Mouse (Mus musculus) heart, embryonic 11.5 days (tissue): ENCODE results near the gene Gdnf. TPM values are rescaled to one million over a fixed set of nuclear protein-coding genes. Genes with fewer than 3 reads are reported as not detected.

Experiments used
- ATAC-seq: fragments of 200-750 bp; cut with Nextera tagmentation; replicated peaks from 2 replicates; pipeline ENCODE4 v1.8.0; 2017; ENCODE audit warnings: moderate library complexity; ENCODE audit not compliant: insufficient number of reproducible peaks, low FRiP score, low TSS enrichment
- H3K27ac ChIP-seq: fragments of 300-500 bp; sonication (generic); 2 replicates; pipeline ENCODE4 v1.5.1; 2014; ENCODE audit warnings: mild to moderate bottlenecking, low read depth, low read length
- H3K27me3 ChIP-seq: fragments of 300-500 bp; sonication (generic); 2 replicates; pipeline ENCODE4 v1.6.1; 2014; ENCODE audit warnings: mild to moderate bottlenecking, low read length, mixed read lengths; ENCODE audit not compliant: control insufficient read depth, insufficient read depth
- H3K36me3 ChIP-seq: fragments of 300-500 bp; sonication (generic); 2 replicates; pipeline ENCODE4 v1.6.1; 2014; ENCODE audit warnings: mild to moderate bottlenecking, low read length, moderate library complexity, mixed read lengths; ENCODE audit not compliant: control insufficient read depth, insufficient read depth
- H3K4me1 ChIP-seq: fragments of 300-500 bp; sonication (generic); 2 replicates; pipeline ENCODE4 v1.6.1; 2014; ENCODE audit warnings: low read length; ENCODE audit not compliant: control insufficient read depth, insufficient read depth
- H3K4me2 ChIP-seq: fragments of 300-500 bp; sonication (generic); 2 replicates; pipeline ENCODE4 v1.6.1; 2014; ENCODE audit warnings: mild to moderate bottlenecking, moderate library complexity
- H3K4me3 ChIP-seq: fragments of 300-500 bp; sonication (generic); 2 replicates; pipeline ENCODE4 v1.5.1; 2014; ENCODE audit warnings: low read depth, low read length
- H3K9ac ChIP-seq: fragments of 300-500 bp; sonication (generic); 2 replicates; pipeline ENCODE4 v1.6.1; 2014; ENCODE audit warnings: mild to moderate bottlenecking, low read depth, low read length, moderate library complexity
- H3K9me3 ChIP-seq: fragments of 300-500 bp; sonication (generic); replicated peaks from 2 replicates; pipeline ENCODE4 v1.6.1; 2016; ENCODE audit warnings: low read length; ENCODE audit not compliant: control insufficient read depth
- WGBS: fragments of 180-500 bp; shearing (Covaris S2); extraction: QIAGEN DNeasy Blood & Tissue Kit; methylation state at CpG from one replicate; pipeline ENCODE4 v1.1.7; 2014; ENCODE audit not compliant: insufficient replicate concordance; 5-methylcytosine and 5-hydroxymethylcytosine counted together
- polyA plus RNA-seq: library from polyadenylated mRNA; unstranded; fragments of >200 nt; fragmentation: Nextera tagmentation; extraction: Ambion mirVana; gene quantifications from 2 replicates; pipeline ENCODE4 v1.2.1, GENCODE M21; 2014

Gdnf gene
- polyA plus RNA-seq, 1 experiment from 2014 or later, result 0.14 TPM

DNA sequence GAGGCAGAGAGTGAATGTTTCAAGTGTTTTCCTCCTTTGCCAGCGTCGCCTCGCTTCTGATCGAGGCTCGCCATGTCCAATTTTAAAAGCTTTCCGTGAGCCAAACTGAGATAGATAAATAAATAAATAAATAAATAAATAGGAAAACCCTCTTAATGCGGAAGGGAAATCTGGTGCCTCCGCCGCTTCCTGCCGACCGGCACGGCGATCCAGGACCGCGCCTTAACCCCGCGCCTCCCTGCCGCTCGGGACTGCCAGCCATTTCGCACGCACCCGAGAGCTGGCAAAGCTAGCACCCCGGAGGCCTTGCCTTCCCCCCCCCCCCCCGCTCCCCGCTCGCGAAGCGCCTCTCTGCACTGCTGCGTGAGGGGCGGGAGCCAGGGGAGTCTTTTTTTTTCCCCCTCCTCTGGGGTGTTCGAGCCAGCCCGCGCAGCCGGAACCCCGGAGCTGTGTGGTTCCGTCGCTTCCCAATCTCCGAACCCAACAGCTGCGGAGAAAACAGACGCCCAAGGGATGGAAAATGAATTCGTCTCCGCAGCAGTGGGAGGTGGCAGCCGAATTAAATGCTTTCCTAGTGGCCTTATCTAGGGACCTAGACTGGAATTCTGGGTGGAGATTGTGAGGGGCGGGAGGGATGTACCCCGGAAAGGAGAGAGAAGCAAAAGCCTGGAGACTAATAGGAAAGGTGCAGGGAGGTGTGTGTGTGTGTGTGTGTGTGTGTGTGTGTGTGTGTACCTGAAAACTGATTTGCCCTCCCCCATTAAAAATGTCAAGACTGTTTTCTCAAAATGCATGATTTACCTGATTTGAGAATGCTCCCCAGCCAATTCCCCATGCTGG is 3.1 kb downstream of the Gdnf start:
- Histone ChIP-seq H3K4me1 (peaks cover 14% of the 10 kb centered on the region; the same call in 1 of the 2 replicates), H3K36me3 (no peaks in the 10 kb centered on the region), H3K27ac (no peak overlapping the region), H3K9ac (peak overlapping the region; percentile 46; the same call in 1 of the 2 replicates), H3K9me3 (no peaks in the 10 kb centered on the region), H3K4me2 (peak overlapping the region; percentile 92), H3K27me3 (peaks cover 94% of the 10 kb centered on the region), H3K4me3 (peak overlapping the region; percentile 55)
- under 1% methylated on average over 42 of the region's 45 CpGs for WGBS
- no peak for ATAC-seq

GRCm38 (mm10) chr15:7814371-7814680 is 3.7 kb downstream of the Gdnf start:
- Histone ChIP-seq H3K27me3 (peaks cover 90% of the 10 kb centered on the region), H3K4me1 (peaks cover 14% of the 10 kb centered on the region; the same call in 1 of the 2 replicates), H3K4me2 (no peak overlapping the region; the same call in 1 of the 2 replicates), H3K36me3 (no peaks in the 10 kb centered on the region), H3K4me3 (no peak overlapping the region), H3K9me3 (no peaks in the 10 kb centered on the region), H3K27ac (no peak overlapping the region), H3K9ac (no peak overlapping the region)
- ATAC-seq, result no peak
- 5% methylated on average over 7 of the region's 7 CpGs for WGBS

- Histone ChIP-seq H3K9ac (no peak overlapping the region), H3K36me3 (no peaks in the 10 kb centered on the region), H3K9me3 (no peaks in the 10 kb centered on the region), H3K27me3 (peaks cover 85% of the 10 kb centered on the region), H3K4me2 (peak overlapping the region; percentile 61), H3K4me1 (peaks cover 14% of the 10 kb centered on the region; the same call in 1 of the 2 replicates), H3K27ac (no peak overlapping the region), H3K4me3 (peak overlapping the region; percentile 33; the same call in 1 of the 2 replicates)
- WGBS, result 6% methylated on average over 13 of the region's 13 CpGs
- ATAC-seq, result no peak
Measured at GRCm38 (mm10) chr15:7814917-7815316, 4.3 kb downstream of the Gdnf start.

DNA sequence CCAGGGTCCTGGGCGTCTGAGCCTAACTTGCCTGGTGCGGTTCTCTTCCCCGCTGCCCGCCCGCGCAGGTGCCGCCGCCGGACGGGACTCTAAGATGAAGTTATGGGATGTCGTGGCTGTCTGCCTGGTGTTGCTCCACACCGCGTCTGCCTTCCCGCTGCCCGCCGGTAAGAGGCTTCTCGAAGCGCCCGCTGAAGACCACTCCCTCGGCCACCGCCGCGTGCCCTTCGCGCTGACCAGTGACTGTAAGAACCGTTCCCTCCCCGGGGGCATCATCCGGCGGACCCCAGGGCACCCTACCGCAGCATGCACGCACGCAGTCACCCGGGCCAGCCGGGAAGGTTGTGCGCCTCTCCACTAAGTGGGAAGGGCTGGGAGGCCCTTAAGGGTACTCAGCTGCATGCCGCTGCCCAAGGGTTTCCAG is 4.9 kb downstream of the Gdnf start:
- peak overlapping the region; percentile 61 for H3K4me2 ChIP-seq
- H3K9ac ChIP-seq, result no peak overlapping the region
- H3K4me3 ChIP-seq, result peak overlapping the region; percentile 33
- ATAC-seq, result no peak
- no peaks in the 10 kb centered on the region for H3K9me3 ChIP-seq
- peaks cover 14% of the 10 kb centered on the region; the same call in 1 of the 2 replicates for H3K4me1 ChIP-seq
- WGBS, result under 1% methylated on average over 31 of the region's 36 CpGs
- H3K36me3 ChIP-seq, result no peaks in the 10 kb centered on the region
- peaks cover 80% of the 10 kb centered on the region for H3K27me3 ChIP-seq
- no peak overlapping the region for H3K27ac ChIP-seq

GRCm38 (mm10) chr15:7823886-7824285 is 13.2 kb downstream of the Gdnf start:
- no peaks in the 10 kb centered on the region for H3K9me3 ChIP-seq
- peaks cover 5% of the 10 kb centered on the region for H3K4me1 ChIP-seq
- no peak overlapping the region for H3K4me3 ChIP-seq
- H3K27ac ChIP-seq, result no peak overlapping the region
- ATAC-seq, result no peak
- H3K27me3 ChIP-seq, result peaks cover 3% of the 10 kb centered on the region; the same call in 1 of the 2 replicates
- H3K36me3 ChIP-seq, result no peaks in the 10 kb centered on the region
- no peak overlapping the region for H3K9ac ChIP-seq
- WGBS, result 50% methylated on average over 6 of the region's 6 CpGs
- no peak overlapping the region for H3K4me2 ChIP-seq

GRCm38 (mm10) chr15:7825530-7825929 is 14.9 kb downstream of the Gdnf start:
- no peak; the same call in 1 of the 2 replicates for ATAC-seq
- WGBS, result 23% methylated on average over 6 of the region's 6 CpGs

GRCm38 (mm10) chr15:7835404-7835803 is 24.8 kb downstream of the Gdnf start:
- 89% methylated on average over 9 of the region's 9 CpGs for WGBS
- H3K27ac ChIP-seq, result no peak overlapping the region
- no peak overlapping the region for H3K9ac ChIP-seq

More at GRCm38 (mm10) chr15:7825530-7825929, 14.9 kb downstream of the Gdnf start:
- Histone ChIP-seq H3K27me3 (no peaks in the 10 kb centered on the region), H3K36me3 (no peaks in the 10 kb centered on the region), H3K9me3 (no peaks in the 10 kb centered on the region), H3K4me1 (peaks cover 5% of the 10 kb centered on the region), H3K27ac (no peak overlapping the region), H3K4me2 (no peak overlapping the region), H3K9ac (no peak overlapping the region), H3K4me3 (no peak overlapping the region)

GRCm38 (mm10) chr15:7838060-7838920 is 27.6 kb downstream of the Gdnf start:
- H3K4me1 ChIP-seq, result no peaks in the 10 kb centered on the region
- ATAC-seq, result no peak
- H3K9ac ChIP-seq, result no peak overlapping the region
- no peak overlapping the region for H3K4me2 ChIP-seq
- H3K9me3 ChIP-seq, result no peaks in the 10 kb centered on the region
- WGBS, result 72% methylated on average over 8 of the region's 8 CpGs
- no peak overlapping the region for H3K27ac ChIP-seq
- no peaks in the 10 kb centered on the region for H3K36me3 ChIP-seq
- H3K27me3 ChIP-seq, result no peaks in the 10 kb centered on the region
- H3K4me3 ChIP-seq, result no peak overlapping the region

More at GRCm38 (mm10) chr15:7835404-7835803, 24.8 kb downstream of the Gdnf start:
- H3K36me3 ChIP-seq, result no peaks in the 10 kb centered on the region
- no peak for ATAC-seq
- H3K4me2 ChIP-seq, result no peak overlapping the region
- H3K27me3 ChIP-seq, result no peaks in the 10 kb centered on the region
- H3K9me3 ChIP-seq, result no peaks in the 10 kb centered on the region
- no peak overlapping the region for H3K4me3 ChIP-seq
- H3K4me1 ChIP-seq, result no peaks in the 10 kb centered on the region
